Comparison of ENCODE assay signal across 16 mouse cellular contexts in genomic region chr9:121330065-121330464, GRCm38 (mm10). TPM values are rescaled to one million over a fixed set of nuclear protein-coding genes. Genes with fewer than 3 reads are reported as not detected.
DNase-seq lines count a peak whose midpoint lies in the region; ATAC-seq and TF ChIP-seq lines count a peak whose summit lies in the region.
"Had no signal": no experiment of that assay in that cellular context is flagged by ENCODE, and none has a peak within 500 bp of the region (broad histone marks: within the 10 kb centered on the region; RNA-seq: fewer than 3 reads in every experiment).

No protein-coding gene starts in this region.

- peak overlapping the region; percentile 88 for H3K27ac ChIP-seq in heart, adult 2 months
- H3K27ac ChIP-seq in liver, adult 2 months (replicated peaks; ENCODE audit: insufficient read depth, low read depth, low read length) = peak overlapping the region; percentile 28; the same call in 1 of the 2 replicates
- no peak overlapping the region for H3K27ac ChIP-seq in liver, embryonic 12.5 days
- H3K27ac ChIP-seq in bone marrow macrophage, adult 2 months (ENCODE audit: insufficient read depth, low read depth, low read length) = peak overlapping the region; percentile 52
- H3K27ac ChIP-seq in hindbrain, embryonic 15.5 days (replicated peaks) = 0 out of 2 replicates have a peak overlapping the region, but pooled peaks have one; percentile 24
- no peak overlapping the region for H3K27ac ChIP-seq in thymus, adult 2 months (ENCODE audit: control insufficient read depth, insufficient read depth, low read length)
- H3K27ac ChIP-seq: limb, embryonic 12.5 days had no signal

- H3K4me3 ChIP-seq in heart, adult 2 months = no peak overlapping the region
- no peak overlapping the region for H3K4me3 ChIP-seq in liver, adult 2 months (ENCODE audit: insufficient read depth, low read depth, low read length)
- H3K4me3 ChIP-seq in liver, embryonic 12.5 days = no peak overlapping the region
- H3K4me3 ChIP-seq in bone marrow macrophage, adult 2 months (ENCODE audit: insufficient read depth, low read length) = no peak overlapping the region
- H3K4me3 ChIP-seq in hindbrain, embryonic 15.5 days = no peak overlapping the region
- no peak overlapping the region for H3K4me3 ChIP-seq in thymus, adult 2 months (ENCODE audit: control insufficient read depth, insufficient read depth, low read length)
- H3K4me3 ChIP-seq: limb, embryonic 12.5 days had no signal

- no peak for DNase-seq in heart, adult 2 months
- DNase-seq in heart, postnatal 36 days = no peak
- DNase-seq in liver, adult 2 months (ENCODE audit: extremely low read depth, low read depth, low spot score) = peak; percentile 50
- DNase-seq in kidney, postnatal 25 days = no peak
- DNase-seq in thymus, adult 2 months = no peak
- DNase-seq: cerebellum, adult 9-10 months; gastrocnemius, postnatal 14 days; kidney, postnatal 14 days; layer of hippocampus, postnatal 36 days; lung, postnatal 14 days; thymus, postnatal 25 days had no signal

- TF ChIP-seq POLR2A in heart, adult 2 months (IDR thresholded peaks at IDR 0.05; ENCODE audit: insufficient read depth, low read depth, low read length) = no peak
- TF ChIP-seq POLR2A in liver, adult 2 months (IDR thresholded peaks at IDR 0.05; ENCODE audit: extremely low read depth, insufficient read depth, low read length) = no peak
- TF ChIP-seq POLR2A in bone marrow macrophage, adult 2 months (IDR thresholded peaks at IDR 0.05; ENCODE audit: borderline replicate concordance, low read depth, low read length) = no peak
- TF ChIP-seq POLR2A in thymus, adult 2 months (IDR thresholded peaks at IDR 0.05; ENCODE audit: control insufficient read depth, extremely low read depth, insufficient read depth, low read length, poor library complexity) = no peak

- H3K36me3 ChIP-seq in heart, adult 2 months (ENCODE audit: control insufficient read depth, insufficient read depth, low read length) = peaks cover 12% of the 10 kb centered on the region
- no peaks in the 10 kb centered on the region; the same call in 1 of the 2 replicates for H3K36me3 ChIP-seq in liver, adult 2 months (ENCODE audit: control insufficient read depth, insufficient read depth, low read length)
- H3K36me3 ChIP-seq in liver, embryonic 12.5 days = peaks cover 5% of the 10 kb centered on the region
- no peaks in the 10 kb centered on the region for H3K36me3 ChIP-seq in hindbrain, embryonic 15.5 days
- H3K36me3 ChIP-seq in thymus, adult 2 months (ENCODE audit: control insufficient read depth, insufficient read depth, low read length) = no peaks in the 10 kb centered on the region
- H3K36me3 ChIP-seq: limb, embryonic 12.5 days had no signal

- no peaks in the 10 kb centered on the region for H3K27me3 ChIP-seq in heart, adult 2 months (ENCODE audit: control insufficient read depth, insufficient read depth, low read length)
- no peaks in the 10 kb centered on the region for H3K27me3 ChIP-seq in liver, adult 2 months (ENCODE audit: control insufficient read depth, insufficient read depth, low read length)
- no peaks in the 10 kb centered on the region for H3K27me3 ChIP-seq in liver, embryonic 12.5 days (replicated peaks)
- no peaks in the 10 kb centered on the region for H3K27me3 ChIP-seq in hindbrain, embryonic 15.5 days
- H3K27me3 ChIP-seq in thymus, adult 2 months (ENCODE audit: control insufficient read depth, insufficient read depth, low read length) = no peaks in the 10 kb centered on the region
- H3K27me3 ChIP-seq: limb, embryonic 12.5 days had no signal

- TF ChIP-seq CTCF in heart, adult 2 months (IDR thresholded peaks at IDR 0.05) = no peak
- no peak for TF ChIP-seq CTCF in liver, adult 2 months (IDR thresholded peaks at IDR 0.05; ENCODE audit: low read depth, low read length)
- no peak for TF ChIP-seq CTCF in bone marrow macrophage, adult 2 months (IDR thresholded peaks at IDR 0.05; ENCODE audit: low read depth, low read length)
- no peak for TF ChIP-seq CTCF in thymus, adult 2 months (IDR thresholded peaks at IDR 0.05; ENCODE audit: borderline replicate concordance, control insufficient read depth, extremely low read depth, insufficient read depth, low read length, poor library complexity)

- ATAC-seq in liver, embryonic 12.5 days = no peak
- no peak for ATAC-seq in hindbrain, embryonic 15.5 days (ENCODE audit: low FRiP score, low read depth)
- ATAC-seq: intestine, postnatal 0 days had no signal

- no peaks in the 10 kb centered on the region for H3K9me3 ChIP-seq in liver, embryonic 12.5 days (replicated peaks)
- H3K9me3 ChIP-seq in hindbrain, embryonic 15.5 days = no peaks in the 10 kb centered on the region
- H3K9me3 ChIP-seq: limb, embryonic 12.5 days had no signal

- peaks cover 32% of the 10 kb centered on the region for H3K4me1 ChIP-seq in heart, adult 2 months (ENCODE audit: control insufficient read depth, insufficient read depth, low read length)
- no peaks in the 10 kb centered on the region; the same call in none of the 2 replicates for H3K4me1 ChIP-seq in liver, adult 2 months (ENCODE audit: control insufficient read depth, insufficient read depth, low read length)
- H3K4me1 ChIP-seq in liver, embryonic 12.5 days = peaks cover 44% of the 10 kb centered on the region
- peaks cover 45% of the 10 kb centered on the region for H3K4me1 ChIP-seq in bone marrow macrophage, adult 2 months (ENCODE audit: control insufficient read depth, insufficient read depth, low read length)
- H3K4me1 ChIP-seq in hindbrain, embryonic 15.5 days (replicated peaks) = peaks cover 55% of the 10 kb centered on the region
- peaks cover 44% of the 10 kb centered on the region for H3K4me1 ChIP-seq in thymus, adult 2 months (replicated peaks; ENCODE audit: control insufficient read depth, insufficient read depth, low read length)

- no peak overlapping the region for H3K4me2 ChIP-seq in liver, embryonic 12.5 days
- H3K4me2 ChIP-seq in hindbrain, embryonic 15.5 days = no peak overlapping the region
- H3K4me2 ChIP-seq: limb, embryonic 12.5 days had no signal

- no peak for TF ChIP-seq EP300 in heart, adult 2 months (IDR thresholded peaks at IDR 0.05; ENCODE audit: insufficient read depth, low read depth, low read length)

- peak overlapping the region; percentile 34; the same call in 1 of the 2 replicates for H3K9ac ChIP-seq in heart, adult 2 months (ENCODE audit: low read depth, low read length)
- no peak overlapping the region for H3K9ac ChIP-seq in liver, adult 2 months (ENCODE audit: low read depth, low read length)
- no peak overlapping the region for H3K9ac ChIP-seq in liver, embryonic 12.5 days
- H3K9ac ChIP-seq in hindbrain, embryonic 15.5 days = no peak overlapping the region
- H3K9ac ChIP-seq: limb, embryonic 12.5 days had no signal

- WGBS in heart, adult 2 months = 83% methylated on average over 5 of the region's 5 CpGs
- 86% methylated on average over 5 of the region's 5 CpGs for WGBS in liver, adult 2 months
- 67% methylated on average over 5 of the region's 5 CpGs for WGBS in liver, embryonic 12.5 days (ENCODE audit: insufficient replicate concordance)
- 94% methylated on average over 5 of the region's 5 CpGs for WGBS in hindbrain, embryonic 15.5 days
- 89% methylated on average over 5 of the region's 5 CpGs for WGBS in thymus, adult 2 months

- peaks cover 2% of the 10 kb centered on the region for H3K79me2 ChIP-seq in heart, adult 2 months (replicated peaks; ENCODE audit: control insufficient read depth, insufficient read depth, low read length)
- peaks cover 42% of the 10 kb centered on the region for H3K79me2 ChIP-seq in liver, adult 2 months (ENCODE audit: control insufficient read depth, insufficient read depth, low read length)

- intact Hi-C loops in heart, adult 2 months (cut with DNase I) = loop anchor here (5.0 kb wide), 1 partner anchor 33 kb away; the partner anchor contains the start of gene Trak1
- intact Hi-C loops in heart, postnatal 36 days (cut with DNase I) = loop anchor here (2.0 kb wide), 1 partner anchor 31 kb away; no protein-coding TSS in a partner anchor

RNA-seq across cellular contexts. Expression of gene Trak1, which starts 32.8 kb away (rescaled TPM):
- total RNA-seq in heart, adult 2 months (2021) = 100 to 1,000 TPM; 276 to 302 TPM
- 170 and 204 TPM in 2 replicates for polyA plus RNA-seq in heart, adult 2 months (2012; rRNA removed)
- total RNA-seq in heart, postnatal 36 days (2021) = 100 to 1,000 TPM; 305 to 315 TPM
- 50.3 and 56.6 TPM in 2 replicates for total RNA-seq in liver, adult 2 months (2014; rRNA removed)
- polyA plus RNA-seq in liver, adult 2 months (2012; rRNA removed) = 58.8 and 61.2 TPM in 2 replicates
- polyA plus RNA-seq in liver, embryonic 12.5 days (2016; fragmentation: Nextera tagmentation; extraction: Ambion mirVana) = 10.3 and 11.0 TPM in 2 replicates
- polyA plus RNA-seq in bone marrow macrophage, adult 2 months (2012; ENCODE audit: insufficient read depth, insufficient read length, missing spikeins) = 51.5 and 61.1 TPM in 2 replicates
- polyA plus RNA-seq in hindbrain, embryonic 15.5 days (2015; fragmentation: Nextera tagmentation; extraction: Ambion mirVana) = 58.3 and 58.4 TPM in 2 replicates
- 96.5 and 103 TPM in 2 replicates for polyA plus RNA-seq in thymus, adult 2 months (2012; rRNA removed)

RNA-seq across cellular contexts. Expression of gene Ulk4, which starts 53.1 kb away (rescaled TPM):
- total RNA-seq in heart, adult 2 months (2021) = under 1 TPM; 0.18 to 0.30 TPM
- polyA plus RNA-seq in heart, adult 2 months (2012; rRNA removed) = 0.47 and 2.3 TPM in 2 replicates
- total RNA-seq in heart, postnatal 36 days (2021) = under 1 TPM; 0.17 to 0.46 TPM
- under 0.01 and 0.20 TPM in 2 replicates for total RNA-seq in liver, adult 2 months (2014; rRNA removed)
- 0.07 and 0.24 TPM in 2 replicates for polyA plus RNA-seq in liver, adult 2 months (2012; rRNA removed)
- 50.8 and 52.6 TPM in 2 replicates for polyA plus RNA-seq in liver, embryonic 12.5 days (2016; fragmentation: Nextera tagmentation; extraction: Ambion mirVana)
- polyA plus RNA-seq in bone marrow macrophage, adult 2 months (2012; ENCODE audit: insufficient read depth, insufficient read length, missing spikeins) = 0.49 and 1.3 TPM in 2 replicates
- polyA plus RNA-seq in hindbrain, embryonic 15.5 days (2015; fragmentation: Nextera tagmentation; extraction: Ambion mirVana) = 75.9 and 94.1 TPM in 2 replicates
- 1.4 and 2.9 TPM in 2 replicates for polyA plus RNA-seq in thymus, adult 2 months (2012; rRNA removed)

Comparison
In these comparisons a context has a peak if more than half of its experiments do, and no peak if none do; other contexts are left out.
1. H3K27ac ChIP-seq: peak in heart, adult 2 months (single experiment), liver, adult 2 months (single experiment), bone marrow macrophage, adult 2 months (single experiment) and hindbrain, embryonic 15.5 days (single experiment); none in liver, embryonic 12.5 days (single experiment) and thymus, adult 2 months (single experiment).
2. RNA of gene Ulk4, which starts 53.1 kb away (polyA plus RNA-seq): 75.9 to 94.1 TPM in hindbrain, embryonic 15.5 days and 50.8 to 52.6 TPM in liver, embryonic 12.5 days; 1.4 to 2.9 TPM in thymus, adult 2 months, 0.47 to 2.3 TPM in heart, adult 2 months, 0.49 to 1.3 TPM in bone marrow macrophage, adult 2 months and 0.07 to 0.24 TPM in liver, adult 2 months; every median in the first group is over 10 times any median in the second.